Mouse (Mus musculus): ENCODE results near the gene Fbxw10.

Fbxw10 gene

DNA sequence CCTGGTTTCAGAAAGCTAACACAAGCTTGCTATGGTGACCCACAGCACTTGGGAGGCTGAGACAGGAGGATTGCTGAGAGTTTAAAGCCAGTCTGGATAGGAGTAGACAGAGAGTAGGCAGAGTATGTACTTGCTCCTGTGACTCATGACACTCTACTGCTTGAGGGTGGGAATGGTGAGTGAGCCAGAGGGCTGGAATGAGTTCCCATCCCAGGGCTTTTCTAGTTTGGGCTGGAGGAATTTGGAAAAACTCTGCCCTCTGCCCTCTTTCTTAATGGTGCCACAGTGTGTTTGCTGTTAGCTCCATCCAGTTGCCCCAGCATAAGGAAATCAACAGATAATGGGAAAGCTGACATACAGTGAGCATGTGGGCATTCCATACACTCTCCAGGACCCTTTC lies 15.0 kb upstream of the Fbxw10 start:
- in situ Hi-C loops (cut with MboI, MseI): no loop called here

DNA sequence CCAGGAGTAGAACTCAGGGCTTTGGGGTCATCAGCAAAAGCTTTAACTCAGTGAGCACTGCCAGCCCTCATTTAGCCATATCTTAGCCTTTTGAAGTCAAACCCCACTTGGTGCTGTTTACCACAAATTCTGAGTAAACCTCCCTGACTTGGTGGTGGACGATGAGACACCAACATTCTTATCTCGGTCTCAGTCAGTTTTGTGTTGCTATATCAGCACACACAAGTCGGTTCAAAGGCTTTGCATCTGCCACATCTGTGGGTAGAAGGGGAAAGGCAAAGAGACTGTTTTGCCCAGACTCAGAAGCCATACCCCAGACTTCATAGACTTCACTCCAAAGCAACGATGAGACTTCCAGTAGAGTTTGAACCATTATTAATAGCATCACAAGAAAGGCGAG lies 2.3 kb upstream of the Fbxw10 start:
- in situ Hi-C loops (cut with MboI, MseI): no loop called here

DNA sequence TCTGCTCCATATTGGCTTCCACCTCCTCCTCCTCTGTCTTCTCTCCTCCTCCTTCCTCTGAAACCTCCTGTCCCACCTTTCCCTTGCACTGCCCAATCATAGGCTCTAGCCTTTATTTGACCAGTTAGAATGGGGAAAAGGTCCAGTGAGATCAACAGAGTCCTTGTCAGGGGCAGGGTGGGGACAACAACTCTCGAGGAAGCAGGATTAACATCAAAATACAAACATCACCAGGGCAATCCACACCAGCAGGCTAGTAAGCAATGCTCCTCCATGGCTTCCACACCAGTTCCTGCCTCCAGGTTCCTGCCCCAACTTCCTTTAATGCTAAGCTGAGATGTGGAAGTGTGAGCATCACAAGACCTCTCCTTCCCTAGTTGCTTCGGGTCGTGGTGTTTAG lies 1.1 kb upstream of the Fbxw10 start:
- in situ Hi-C loops (cut with MboI, MseI): no loop called here

- in situ Hi-C loops (cut with MboI, MseI): no loop called here
Observed at GRCm38 (mm10) chr11:62847655-62848191, 854 bp downstream of the Fbxw10 start.

- in situ Hi-C loops (cut with MboI, MseI): no loop called here
Observed at GRCm38 (mm10) chr11:62848301-62848700, 1.4 kb downstream of the Fbxw10 start.

DNA sequence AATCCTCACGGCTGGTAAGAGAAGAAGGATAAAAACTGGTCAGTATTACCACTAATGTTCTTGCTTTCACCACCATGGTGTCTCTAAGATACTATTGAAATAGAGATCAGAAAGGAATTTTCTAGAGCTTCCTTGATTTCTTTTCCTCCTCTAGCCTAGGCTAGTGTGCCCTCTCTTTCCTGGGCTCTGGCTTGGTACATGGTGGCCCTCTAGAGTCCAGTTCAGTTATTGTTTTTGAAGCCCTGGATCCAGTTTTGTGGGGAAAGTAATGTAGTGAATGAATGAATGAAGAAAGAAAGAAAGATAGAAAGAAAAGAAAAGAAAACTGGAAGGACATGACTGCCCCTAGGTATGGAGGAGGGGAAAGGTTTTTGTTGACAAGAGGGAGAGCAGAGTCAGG lies 4.3 kb downstream of the Fbxw10 start:
- in situ Hi-C loops (cut with MboI, MseI): no loop called here

DNA sequence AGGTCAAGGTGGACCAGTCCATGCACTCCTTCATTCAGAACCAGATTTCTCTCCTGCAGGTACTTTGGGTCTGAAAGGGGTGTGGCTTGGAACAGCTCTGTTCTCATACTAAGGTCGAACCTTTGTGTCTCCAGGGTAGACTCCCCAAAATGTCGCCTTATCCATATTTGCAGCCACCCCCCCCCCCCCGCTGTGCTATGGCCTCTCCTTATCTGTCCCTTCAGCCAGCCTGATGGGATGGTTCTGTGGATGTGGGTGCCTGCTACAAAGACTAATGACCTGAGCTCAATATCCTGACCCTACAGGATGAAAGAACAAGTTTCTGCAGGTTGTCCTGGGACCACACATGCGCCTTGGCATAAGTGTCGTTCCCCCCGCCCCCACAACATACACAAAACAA lies 6.5 kb downstream of the Fbxw10 start:
- in situ Hi-C loops (cut with MboI, MseI): no loop called here

DNA sequence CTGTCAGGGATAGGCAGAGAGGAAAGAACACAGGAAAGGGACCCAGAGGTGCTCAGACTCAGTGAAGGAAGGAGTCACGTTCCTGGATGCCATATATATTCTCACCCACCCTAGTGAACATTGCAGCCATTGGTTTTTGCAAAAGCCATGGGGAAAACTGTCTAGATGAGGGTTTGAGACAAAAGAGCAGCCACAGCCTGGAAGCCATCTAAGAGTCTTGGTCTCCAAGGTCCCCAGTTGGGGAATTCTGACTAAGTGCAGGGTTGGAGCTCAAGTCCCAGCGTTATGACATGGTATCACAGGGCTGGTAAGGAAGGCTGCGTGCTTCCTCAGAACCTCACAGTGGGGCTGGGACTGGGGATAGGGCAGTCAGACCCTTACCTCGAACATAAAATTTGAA lies 18.7 kb downstream of the Fbxw10 start:
- in situ Hi-C loops (cut with MboI, MseI): no loop called here

DNA sequence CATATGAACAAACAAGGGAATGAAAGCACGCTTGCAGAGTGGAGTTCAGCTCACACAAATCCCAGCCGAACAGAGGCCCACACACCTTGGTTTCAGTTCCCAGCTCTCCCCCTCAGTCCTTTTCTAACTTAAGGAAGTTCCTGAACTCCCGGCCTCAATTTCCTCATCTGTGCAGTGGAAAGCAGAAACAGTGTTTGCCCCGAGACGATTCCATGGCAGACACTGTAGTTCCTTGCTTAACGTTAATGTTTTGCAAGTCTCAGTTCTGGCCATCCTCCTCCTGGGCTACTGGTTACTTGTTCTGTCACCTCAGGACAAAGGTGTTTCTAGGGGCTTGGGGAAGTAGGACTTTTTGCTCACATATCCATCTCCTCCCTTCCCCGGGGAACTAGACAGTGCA lies 19.8 kb downstream of the Fbxw10 start:
- in situ Hi-C loops (cut with MboI, MseI): no loop called here

DNA sequence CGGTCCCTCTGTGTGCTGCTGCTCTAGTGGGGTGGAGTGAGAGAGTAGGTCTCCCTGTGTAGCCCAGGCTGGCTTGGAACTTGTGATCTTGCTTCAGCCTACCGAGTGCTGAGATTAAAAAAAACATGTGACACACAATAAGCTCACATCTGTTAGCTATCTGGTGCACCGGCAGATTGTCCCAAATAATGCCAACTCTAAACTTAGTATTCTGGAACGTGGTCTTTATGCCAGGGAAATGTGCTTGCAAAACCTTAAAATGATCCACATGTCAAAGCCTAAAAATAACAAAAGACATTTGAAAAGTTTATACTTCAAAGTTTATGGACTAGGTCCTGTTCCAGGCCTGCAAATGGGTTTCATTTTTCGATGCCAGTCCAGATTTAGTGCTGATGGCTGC lies 22.3 kb downstream of the Fbxw10 start:
- in situ Hi-C loops (cut with MboI, MseI): no loop called here

- in situ Hi-C loops (cut with MboI, MseI): no loop called here
Observed at GRCm38 (mm10) chr11:62869715-62870371, 23.0 kb downstream of the Fbxw10 start.

DNA sequence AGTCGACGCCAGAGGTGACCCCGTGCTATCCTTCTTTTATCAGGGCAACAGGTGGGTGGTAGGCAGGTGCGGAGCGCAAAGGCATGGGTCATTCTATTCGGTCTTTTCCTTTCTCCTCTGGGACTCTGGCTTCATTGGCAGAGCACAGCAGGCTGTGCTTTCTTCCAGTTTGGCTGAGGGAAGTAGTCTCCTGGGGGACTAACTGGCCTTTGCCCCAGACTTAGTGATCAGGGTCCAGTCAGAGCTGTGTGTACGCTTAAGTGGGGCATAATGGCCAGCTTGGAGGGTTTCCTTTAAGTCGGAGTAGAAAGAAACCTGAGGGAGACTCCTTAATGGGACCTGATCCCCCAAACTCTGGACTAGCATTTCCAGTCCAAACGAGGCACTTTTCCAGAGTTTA lies 26.6 kb downstream of the Fbxw10 start:
- in situ Hi-C loops (cut with MboI, MseI): no loop called here

DNA sequence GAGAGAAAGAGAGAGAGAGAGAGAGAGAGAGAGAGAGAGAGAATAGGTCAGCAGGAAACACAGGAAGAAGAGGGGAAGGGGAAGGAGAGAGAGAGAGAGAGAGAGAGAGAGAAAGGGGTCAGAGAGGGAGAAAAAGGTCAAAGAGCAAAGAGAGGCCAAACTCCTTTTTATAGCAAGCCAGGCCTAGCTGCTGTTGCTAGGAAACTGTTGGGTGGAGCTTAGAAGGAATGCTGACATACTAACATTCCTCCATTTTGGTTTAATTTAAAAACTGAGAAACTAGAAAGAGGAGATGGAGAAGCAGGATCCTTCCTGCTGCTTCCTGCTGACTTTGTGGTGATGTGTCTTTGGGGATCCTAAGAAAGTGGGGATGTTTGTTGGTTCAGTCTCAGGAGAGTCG lies 28.8 kb downstream of the Fbxw10 start:
- in situ Hi-C loops (cut with MboI, MseI): loop anchor here (5.0 kb wide), 1 partner anchor 118 kb away; no protein-coding TSS in a partner anchor

GRCm38 (mm10) chr11:62876445-62876844 lies 29.6 kb downstream of the Fbxw10 start:
- in situ Hi-C loops (cut with MboI, MseI): loop anchor here (5.0 kb wide), 1 partner anchor 119 kb away; no protein-coding TSS in a partner anchor

DNA sequence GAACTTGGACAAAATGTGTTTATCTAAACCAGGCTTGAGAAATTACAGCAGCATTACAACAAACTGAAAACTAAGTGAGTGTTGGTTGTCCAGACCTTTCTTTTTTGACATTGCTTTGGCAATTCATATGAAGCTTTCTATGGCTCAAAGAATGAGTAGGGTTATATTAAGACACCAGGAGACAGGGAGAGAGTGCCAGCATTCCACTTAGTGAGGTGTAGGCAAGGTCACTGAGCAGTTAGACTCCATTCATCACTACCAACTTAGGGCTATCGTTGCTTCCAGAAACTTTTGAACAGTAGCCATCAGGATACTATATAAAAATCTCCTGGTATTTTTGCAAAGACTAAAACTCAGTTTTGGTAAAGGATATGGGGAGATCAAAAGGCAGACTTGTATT lies 30.5 kb downstream of the Fbxw10 start:
- in situ Hi-C loops (cut with MboI, MseI): loop anchor here (5.0 kb wide), 1 partner anchor 120 kb away; no protein-coding TSS in a partner anchor

- in situ Hi-C loops (cut with MboI, MseI): loop anchor here (5.0 kb wide), 1 partner anchor 121 kb away; no protein-coding TSS in a partner anchor
Observed at GRCm38 (mm10) chr11:62878728-62879127, 31.9 kb downstream of the Fbxw10 start.

DNA sequence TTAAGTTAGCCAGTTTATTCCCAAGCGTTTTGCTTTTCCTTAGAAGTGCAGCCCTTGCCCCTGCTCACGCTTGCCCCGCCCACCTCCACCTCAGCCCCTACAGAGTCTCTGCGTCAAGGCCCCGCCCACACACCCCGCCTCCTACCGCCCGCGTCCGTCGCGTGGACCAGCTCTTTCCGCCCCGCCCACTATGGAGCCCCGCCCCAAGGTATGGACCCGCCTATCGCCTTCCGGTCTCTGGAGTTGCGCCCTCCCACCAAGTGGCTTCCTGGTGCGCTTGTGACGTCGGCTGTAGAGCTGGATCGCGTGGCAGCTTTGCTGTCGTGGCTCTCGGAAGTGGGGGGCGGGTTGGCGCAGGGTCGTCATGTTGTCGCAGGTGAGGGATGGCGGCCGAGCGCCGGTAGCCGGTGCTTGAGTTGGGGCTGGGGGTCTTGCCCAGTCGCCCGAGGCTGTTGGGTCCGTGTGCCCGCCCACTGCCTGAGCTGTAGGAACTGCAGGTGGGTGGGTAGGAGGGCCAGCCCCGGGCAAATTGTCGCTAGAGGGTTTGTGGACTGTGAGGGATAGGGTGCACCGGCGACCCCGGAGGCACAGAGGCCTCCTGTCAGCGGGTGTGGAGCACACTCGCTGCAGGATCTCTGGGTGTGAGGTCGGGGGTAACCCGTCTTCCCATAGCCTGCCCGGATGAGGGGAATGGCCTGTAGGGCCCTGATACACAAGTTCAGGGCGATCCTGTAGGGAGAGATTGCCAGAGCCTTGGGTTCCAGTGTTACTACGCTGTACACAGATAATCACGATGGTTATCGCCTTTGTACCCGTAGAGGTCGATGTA lies 32.6 kb downstream of the Fbxw10 start, which contains the start of gene Tvp23b:
TSS of gene Tvp23b (plus strand) at position 236 of the 829 bp plus-strand sequence.
- in situ Hi-C loops (cut with MboI, MseI): loop anchor here (5.0 kb wide), 1 partner anchor 122 kb away; no protein-coding TSS in a partner anchor

GRCm38 (mm10) chr11:62883407-62883806 lies 36.5 kb downstream of the Fbxw10 start:
- in situ Hi-C loops (cut with MboI, MseI): no loop called here

GRCm38 (mm10) chr11:62885323-62885722 lies 38.5 kb downstream of the Fbxw10 start:
- in situ Hi-C loops (cut with MboI, MseI): no loop called here

DNA sequence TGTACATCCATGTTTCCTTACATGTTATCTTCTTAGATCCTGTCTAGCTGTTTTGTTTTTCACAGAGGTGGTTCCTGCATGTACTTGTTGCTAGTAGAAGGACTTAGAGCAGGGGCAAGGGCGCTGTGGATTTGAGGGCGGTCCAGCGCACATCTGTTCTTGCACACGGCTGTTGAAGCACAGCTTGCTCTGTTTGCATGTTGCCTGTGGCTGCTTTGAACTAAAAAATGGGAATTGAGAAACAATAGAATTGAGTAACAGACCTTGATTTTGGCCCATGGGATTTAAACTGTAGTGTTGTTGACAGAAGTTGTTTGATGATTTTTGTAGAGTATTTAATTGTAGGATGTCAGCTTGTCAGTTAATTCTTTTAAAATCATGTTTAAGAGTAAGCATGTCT lies 43.9 kb downstream of the Fbxw10 start:
- in situ Hi-C loops (cut with MboI, MseI): no loop called here

- in situ Hi-C loops (cut with MboI, MseI): no loop called here
Observed at GRCm38 (mm10) chr11:62891763-62892162, 44.9 kb downstream of the Fbxw10 start.

DNA sequence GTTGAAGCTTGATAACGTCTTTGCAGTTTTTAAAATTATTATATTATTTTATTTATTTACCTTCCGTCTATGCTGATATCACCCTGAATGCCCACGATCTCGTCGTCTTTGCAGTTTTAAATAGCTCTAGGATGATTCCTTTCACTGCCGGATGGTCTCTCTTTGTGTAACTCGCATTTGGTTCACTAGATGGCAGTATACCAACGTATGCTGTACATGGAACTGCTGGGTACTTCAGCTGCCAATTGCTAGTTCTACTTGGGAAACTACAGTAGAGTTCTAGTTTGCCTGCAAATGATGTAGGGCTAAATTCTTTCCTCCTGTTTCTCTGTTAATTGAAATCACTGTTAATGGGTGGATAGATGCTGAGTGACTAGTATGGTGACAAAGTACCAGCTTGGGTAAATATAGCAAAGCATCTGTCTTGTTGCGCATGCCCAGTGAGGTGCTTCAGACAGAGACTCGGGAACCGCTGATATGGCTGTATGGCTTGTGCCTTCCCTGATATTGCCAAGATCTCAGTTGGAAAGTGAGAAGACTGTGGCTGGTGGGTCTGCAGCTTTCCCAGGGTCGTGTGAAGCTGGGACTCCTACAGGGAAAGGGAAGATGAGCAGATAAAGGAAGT lies 54.9 kb downstream of the Fbxw10 start:
- in situ Hi-C loops (cut with MboI, MseI): no loop called here

Measured in T-helper 1 cell (primary cell).